Mouse (Mus musculus) adrenal gland, adult 2 months (tissue): ENCODE measurements around the gene Krtap4-6. TPM values are rescaled to one million over a fixed set of nuclear protein-coding genes. Genes with fewer than 3 reads are reported as not detected.
"Not testable (repeated sequence)": the region's sequence is repeated elsewhere in the genome, so short reads cannot be mapped to it uniquely, and the experiment has no call there.

Experiments used
- DNase-seq: peaks from one replicate; pipeline ENCODE4 v3.0.0; 2021
- long read RNA-seq: library from polyadenylated mRNA; stranded (forward); transcript quantifications from one replicate; pipeline ENCODE4 v2.0.0, GENCODE M21; 2021
- polyA plus RNA-seq: library from polyadenylated mRNA; depleted of rRNA; stranded (reverse); fragments of >200 nt; gene quantifications from 2 replicates; pipeline ENCODE4 v1.2.3, GENCODE M21; 2012; rRNA removed
- total RNA-seq, 2 experiments: library from RNA; stranded (reverse); gene quantifications; 2 replicates each; pipeline ENCODE4 v1.2.3; 2021

Gene Krtap4-6
- total RNA-seq = not detected
- polyA plus RNA-seq = not detected in 2 replicates
- long read RNA-seq = 0 reads

DNA sequence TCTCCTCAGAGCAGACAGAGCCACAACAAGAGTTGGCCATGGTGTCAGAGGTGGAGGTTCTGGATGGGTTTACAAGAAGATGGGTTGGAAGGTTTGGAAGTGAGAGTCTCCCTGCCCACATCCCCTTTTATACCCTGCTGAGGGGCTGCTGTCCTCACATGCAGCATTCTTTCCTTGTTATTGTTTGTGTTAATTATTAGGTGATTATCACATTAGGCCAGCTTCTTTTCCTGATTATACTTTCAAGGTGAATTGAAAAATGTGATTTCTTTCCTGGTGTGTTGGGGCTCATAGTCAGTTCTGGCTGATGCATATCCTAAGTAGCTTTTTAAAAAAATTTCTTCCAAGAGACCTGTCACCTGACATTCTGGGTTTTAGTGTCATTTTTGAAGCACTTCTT is at the start of gene Krtap4-6:
TSS of gene Krtap4-6 (minus strand) at position 101 of the 400 bp plus-strand sequence.
- DNase-seq = no peak

DNA sequence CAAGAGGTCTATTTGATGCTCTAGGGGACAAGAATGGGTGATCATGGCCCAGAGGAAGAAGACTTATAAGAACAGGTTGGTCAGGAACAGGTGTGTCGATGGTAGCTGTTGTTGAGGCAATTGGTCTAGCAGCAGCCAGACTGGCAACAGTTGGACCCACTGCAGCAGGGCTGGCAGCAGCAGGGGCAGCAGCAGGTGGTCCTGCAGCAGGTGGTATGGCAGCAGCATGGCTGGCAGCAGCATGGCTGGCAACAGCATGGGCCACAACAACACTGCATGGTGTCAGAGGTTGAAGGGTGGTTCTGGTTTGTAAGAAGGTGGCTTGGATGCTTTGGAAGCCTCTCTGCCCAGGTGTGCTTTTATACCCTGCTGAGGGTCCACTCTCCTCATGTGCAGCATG is 24.7 kb upstream of the Krtap4-6 start, which contains the start of gene Gm14190:
TSS of gene Gm14190 (minus strand) at position 278 of the 400 bp plus-strand sequence.
- no peak for DNase-seq

DNA sequence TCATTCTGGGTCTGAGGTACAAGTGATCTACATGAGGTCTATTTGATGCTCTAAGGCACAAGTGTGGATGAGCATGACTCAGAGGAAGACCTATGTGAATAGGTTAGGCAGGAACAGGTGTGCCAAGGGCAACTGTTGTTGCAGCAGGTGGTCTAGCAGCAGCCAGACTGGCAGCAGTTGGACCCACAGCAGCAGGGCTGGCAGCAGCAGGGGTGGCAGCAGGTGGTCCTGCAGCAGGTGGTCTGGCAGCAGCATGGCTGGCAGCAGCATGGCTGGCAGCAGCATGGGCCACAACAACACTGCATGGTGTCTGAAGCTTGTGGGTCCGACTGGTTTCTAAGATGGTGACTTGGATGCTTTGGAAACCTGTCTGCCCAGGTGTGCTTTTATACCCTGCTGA is 19.5 kb upstream of the Krtap4-6 start:
- DNase-seq = not testable (repeated sequence)

DNA sequence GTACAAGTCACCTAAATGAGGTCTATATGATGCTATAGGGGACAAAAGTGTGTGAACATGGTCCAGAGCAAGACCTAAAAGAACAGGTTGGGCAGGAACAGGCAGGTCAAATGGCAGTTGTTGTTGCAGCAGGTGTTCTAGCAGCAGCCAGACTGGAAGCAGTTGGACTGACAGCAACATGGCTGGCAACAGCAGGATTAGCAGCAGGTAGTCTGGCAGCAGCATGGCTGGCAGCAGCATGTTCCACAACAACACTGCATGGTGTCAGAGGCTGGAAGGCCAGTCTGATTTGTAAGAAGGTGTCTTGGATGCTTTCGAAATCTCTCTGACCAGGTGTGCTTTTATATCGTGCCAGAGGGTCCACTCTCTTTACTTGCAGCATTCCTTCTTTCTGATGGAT is 17.7 kb upstream of the Krtap4-6 start:
- DNase-seq = no peak

DNA sequence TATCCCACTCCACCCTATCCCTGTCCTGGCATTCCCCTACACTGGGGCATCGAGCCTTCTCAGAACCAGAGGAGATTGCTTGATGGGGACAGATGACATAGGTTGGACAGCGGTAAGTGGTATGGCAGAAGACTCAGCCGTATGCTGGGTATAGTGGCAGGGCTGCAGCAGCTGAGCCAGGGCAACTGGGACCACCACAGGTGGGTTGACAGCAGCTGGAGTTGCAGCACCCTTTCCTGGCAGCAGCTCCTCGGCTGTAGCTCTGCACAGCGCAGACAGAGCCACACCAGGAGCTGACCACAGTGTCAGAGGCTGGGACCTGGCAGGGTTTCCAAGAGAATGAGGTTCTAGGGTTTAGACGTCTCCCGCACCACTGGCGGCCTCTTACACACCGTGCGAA is 3.0 kb downstream of the Krtap4-6 start:
- no peak for DNase-seq

DNA sequence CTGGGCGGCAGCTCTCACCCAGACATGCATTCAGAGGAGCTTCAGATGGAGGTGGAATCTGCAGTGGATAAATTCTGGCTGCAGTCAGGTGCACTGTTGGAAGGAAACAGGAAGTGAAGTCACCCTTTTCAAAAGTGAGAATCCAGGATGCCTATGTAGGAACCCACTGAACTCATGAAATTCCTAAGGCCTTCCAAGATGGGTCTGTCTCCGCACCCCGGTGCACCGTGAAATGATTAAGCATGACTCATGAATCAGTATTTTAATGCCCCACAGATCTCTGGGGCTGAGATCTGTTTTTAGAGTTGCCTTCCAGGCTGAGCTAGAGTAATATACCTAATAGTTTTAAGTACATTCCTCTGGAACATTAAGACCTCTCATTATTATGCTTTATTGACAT is 6.5 kb downstream of the Krtap4-6 start:
- no peak for DNase-seq

DNA sequence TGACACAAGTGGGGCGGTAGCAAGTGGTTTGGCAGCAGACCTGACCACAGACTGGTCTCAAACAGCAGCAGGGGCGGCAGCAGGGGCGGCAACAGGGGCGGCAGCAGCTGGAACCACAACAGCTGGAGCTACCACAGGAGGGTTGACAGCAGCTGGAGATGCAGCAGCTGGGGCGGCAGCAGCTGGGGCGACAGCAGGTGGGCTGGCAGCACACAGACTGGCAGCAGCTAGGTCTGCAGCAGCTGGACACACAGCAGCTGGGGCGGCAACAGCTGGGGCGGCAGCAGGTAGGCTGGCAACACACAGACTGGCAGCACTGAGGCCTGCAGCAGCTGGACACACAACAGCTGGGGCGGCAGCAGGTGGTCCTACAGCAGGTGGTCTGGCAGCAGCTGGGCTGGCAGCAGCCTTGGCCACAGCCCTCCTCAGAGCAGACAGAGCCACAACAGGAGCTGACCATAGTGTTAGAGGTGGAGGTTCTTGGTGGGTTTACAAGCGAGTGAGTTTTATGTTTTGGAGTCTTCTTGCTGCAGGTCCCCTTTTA is 7.2 kb downstream of the Krtap4-6 start, which contains the start of gene Gm11563:
TSS of gene Gm11563 (minus strand) at position 494 of the 544 bp plus-strand sequence.
- not testable (repeated sequence) for DNase-seq

DNA sequence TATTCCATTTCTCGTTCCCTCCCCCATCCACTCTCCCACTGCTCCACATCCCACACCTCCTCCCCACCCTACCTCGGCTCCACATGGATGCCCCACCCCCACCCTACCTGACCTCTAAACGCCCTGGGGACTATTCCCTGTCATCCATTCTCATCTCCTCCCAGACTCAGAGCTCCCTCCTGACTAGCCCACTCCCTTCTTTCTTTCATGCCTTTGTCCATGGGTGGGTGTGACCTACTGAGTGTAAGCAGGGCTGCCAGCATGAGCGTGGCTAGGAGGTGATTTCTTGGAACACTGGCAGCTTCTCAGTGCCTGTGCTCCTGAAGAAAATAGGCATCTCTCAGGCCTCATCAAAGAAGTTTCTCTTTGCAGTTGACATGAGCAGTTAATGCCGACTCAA is 8.7 kb downstream of the Krtap4-6 start:
- DNase-seq = no peak

DNA sequence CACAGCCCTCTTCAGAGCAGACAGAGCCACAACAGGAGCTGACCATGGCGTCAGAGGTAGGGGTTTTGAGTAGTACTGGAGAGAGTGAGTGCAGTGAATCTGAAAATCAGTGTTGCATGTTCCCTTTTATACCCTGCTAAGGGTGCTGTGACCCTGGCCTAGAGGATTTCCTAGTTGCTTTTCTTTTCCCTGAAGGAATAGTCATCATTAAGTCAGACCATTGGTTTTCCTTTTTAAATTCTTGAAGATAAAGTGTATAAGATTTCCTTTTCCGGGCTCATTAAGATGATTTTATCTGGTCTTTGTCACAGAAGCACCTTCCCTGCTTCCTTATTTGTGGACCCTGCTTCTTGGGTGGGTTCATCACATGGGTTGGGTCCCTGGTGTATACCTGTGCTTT is 15.6 kb downstream of the Krtap4-6 start, which contains the start of gene Gm11555:
TSS of gene Gm11555 (minus strand) at position 101 of the 400 bp plus-strand sequence.
- no peak for DNase-seq

DNA sequence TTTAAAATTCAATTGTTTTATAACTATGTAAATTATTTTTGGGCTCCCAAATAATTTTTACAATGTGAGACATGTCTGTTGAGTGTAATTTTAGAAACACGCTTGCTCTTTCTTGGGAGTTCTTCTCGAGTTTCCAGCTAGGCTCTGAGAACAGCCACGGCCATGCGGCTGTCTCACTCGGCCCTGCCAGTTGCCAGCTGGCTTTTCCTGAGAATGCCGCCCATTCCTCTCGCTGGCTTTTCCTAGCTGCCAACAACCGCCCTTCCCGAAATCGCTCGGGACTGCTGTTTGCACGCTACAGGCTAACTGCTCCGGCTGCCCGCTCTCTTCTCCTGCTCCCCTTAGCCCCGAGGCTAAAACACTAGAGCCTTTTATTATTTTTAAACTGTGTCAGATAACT is 19.3 kb downstream of the Krtap4-6 start:
- no peak for DNase-seq

DNA sequence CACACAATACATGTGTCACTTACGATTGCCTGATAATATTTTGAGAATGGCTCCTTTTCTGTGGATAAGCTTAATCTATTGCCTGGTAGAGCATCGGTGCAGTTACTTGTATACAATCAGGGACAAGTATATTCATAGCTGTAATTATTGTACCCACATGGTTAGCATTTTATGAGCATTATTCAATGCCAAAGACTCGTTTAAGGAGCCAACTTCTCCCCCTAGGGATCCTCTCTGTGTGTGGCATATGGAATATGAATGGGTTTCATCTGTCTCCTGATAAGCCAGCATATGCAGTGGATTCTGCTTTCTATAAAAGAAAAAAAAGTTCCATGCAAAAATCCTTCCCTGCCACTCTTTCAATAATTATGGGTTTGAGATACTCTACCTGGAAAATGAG is 21.4 kb downstream of the Krtap4-6 start:
- DNase-seq = no peak

DNA sequence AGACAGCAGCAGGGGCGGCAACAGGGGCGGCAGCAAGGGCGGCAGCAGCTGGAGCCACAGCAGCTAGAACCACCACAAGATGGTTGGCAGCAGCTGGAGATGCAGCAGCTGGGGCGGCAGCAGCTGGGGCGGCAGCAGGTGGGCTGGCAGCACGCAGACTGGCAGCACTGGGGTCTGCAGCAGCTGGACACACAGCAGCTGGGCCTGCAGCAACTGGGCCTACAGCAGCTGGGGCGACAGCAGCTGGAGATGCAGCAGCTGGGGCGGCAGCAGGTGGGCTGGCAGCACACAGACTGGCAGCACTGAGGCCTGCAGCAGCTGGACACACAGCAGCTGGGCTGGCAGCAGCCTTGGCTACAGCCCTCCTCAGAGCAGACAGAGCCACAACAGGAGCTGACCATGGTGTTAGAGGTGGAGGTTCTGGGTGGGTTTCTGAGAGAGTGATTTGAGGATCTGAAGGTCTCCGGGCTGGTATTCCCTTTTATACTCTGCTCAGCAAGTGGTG is 22.1 kb downstream of the Krtap4-6 start, which contains the start of gene Krtap4-7:
TSS of gene Krtap4-7 (minus strand) at position 455 of the 505 bp plus-strand sequence.
- not testable (repeated sequence) for DNase-seq

DNA sequence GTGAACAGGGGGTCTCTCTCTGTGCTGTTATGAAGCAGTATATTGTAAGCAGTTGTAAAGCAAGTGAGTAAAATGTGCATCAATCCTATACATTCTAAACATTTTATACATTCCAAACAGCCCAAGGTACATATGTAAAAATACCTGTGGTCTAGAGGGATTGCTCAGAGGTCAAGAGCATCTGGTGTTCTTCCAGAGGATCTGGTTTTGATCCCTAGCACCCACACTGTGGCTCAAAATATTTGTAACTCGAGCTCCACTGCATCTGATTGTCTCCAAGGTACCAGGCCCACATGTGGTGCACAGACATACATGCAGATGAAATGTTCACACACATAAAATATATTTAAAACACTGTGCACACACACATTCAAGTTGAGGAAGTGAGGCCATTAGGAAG is 24.8 kb downstream of the Krtap4-6 start:
- no peak for DNase-seq

DNA sequence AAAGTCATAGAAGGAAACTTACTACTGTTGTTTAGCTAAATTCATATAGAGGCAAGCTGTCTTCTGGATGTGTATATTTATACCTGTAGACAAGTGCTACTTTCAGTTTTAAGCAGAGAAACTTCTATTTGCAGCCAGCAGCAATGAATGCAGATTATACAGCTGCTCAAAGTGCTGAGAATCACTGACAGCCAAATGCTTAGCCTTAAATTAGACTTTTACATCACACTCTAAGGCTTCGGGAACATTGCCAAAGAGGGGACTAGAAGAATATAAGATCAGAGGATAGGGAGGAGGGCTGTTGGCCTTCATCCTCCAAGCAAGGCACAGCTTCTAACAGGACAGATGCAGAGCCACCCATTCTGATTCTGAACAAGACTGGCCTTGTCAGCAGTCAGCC is 28.7 kb downstream of the Krtap4-6 start:
- no peak for DNase-seq

DNA sequence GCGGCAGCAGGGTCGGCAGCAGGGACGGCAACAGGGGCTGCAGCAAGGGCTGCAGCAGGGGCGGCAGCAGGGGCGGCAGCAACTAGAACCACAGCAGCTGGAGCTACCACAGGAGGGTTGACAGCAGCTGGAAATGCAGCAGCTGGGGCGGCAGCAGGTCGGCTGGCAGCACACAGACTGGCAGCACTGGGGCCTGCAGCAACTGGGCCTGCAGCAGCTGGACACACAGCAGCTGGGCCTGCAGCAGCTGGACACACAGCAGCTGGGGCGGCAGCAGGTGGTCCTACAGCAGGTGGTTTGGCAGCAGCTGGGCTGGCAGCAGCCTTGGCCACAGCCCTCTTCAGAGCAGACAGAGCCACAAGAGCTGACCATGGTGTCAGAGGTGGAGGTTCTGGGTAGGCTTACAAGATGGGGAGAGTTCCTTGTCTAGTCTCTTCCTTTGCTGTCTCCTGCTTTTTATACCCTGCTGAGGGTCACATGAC is 31.1 kb downstream of the Krtap4-6 start, which contains the start of gene Krtap4-2:
TSS of gene Krtap4-2 (minus strand) at position 432 of the 482 bp plus-strand sequence.
- DNase-seq = no peak

DNA sequence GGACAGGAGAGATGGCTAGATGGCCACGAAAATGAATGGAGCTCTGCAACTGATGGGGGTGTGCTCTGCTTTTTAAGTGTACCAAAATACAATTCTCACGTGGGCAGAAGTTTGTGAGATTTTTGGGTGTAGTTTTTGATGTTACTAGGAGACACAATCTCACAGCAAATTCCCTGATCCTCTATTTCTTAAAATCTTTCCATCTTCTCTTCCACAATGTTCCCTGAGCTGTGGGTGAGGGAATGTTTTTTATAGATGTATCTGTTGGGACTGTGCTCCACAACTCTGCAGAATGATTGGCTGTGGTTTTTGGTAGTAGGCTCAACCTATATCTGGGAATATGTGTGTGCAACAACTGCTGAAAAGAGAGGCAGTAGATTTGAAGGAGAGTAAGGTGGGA is 32.5 kb downstream of the Krtap4-6 start:
- DNase-seq = no peak

DNA sequence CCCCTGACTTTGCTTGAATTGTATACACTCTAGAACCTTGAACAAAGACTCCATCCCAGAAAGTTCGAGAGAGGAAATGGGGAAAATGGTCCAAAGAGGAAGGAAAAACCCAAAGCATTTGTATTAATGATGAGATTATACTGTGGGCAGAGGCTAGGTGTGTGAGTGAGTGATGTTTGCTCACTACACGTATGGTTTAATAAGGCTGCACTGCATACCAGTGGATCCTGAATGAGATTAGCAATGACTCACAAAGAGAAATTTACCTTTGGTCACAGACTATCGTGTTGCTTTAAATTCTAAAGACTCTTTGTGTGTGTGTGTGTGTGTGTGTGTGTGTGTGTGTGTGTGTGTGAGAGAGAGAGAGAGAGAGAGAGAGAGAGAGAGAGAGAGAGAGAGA is 34.9 kb downstream of the Krtap4-6 start:
- no peak for DNase-seq

DNA sequence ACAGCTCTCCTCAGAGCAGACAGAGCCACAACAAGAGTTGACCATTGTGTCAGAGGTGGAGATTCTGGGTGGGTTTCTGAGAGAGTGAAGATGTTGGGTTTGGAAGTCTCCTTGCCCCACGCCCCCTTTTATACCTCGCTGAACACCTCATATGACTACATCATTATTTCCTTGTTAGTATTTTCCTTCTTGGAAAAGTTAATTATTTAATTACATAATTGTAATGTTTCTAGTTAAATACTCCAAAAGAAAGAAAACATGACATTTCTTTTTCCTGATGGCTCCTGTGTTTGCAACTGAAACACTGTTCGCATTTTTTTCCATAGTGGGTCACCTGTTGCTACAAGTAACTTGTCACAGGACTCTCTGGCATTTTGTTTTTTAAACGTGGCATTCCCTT is 37.6 kb downstream of the Krtap4-6 start, which contains the start of gene Krtap4-1:
TSS of gene Krtap4-1 (minus strand) at position 101 of the 400 bp plus-strand sequence.
- DNase-seq = no peak

DNA sequence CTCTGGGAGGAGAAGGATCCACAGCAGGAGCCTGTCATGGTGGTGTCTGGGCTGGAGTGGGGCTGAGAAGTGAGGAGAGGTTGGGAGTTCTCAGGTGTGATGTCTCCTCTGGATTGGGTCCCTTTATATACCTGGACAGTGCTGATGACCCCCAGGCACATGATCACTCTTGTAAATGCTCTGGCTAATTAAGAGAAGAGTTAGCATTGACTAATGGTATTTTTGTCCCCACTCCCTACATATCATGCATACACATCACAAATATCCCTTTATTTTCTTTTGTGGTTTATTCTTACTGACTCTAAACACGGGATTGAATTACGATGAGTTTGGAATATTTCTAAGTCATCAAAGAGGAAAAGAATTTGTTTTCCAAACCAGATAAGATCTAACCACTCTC is 45.4 kb downstream of the Krtap4-6 start, which contains the start of gene Gm11562:
TSS of gene Gm11562 (minus strand) at position 101 of the 400 bp plus-strand sequence.
- no peak for DNase-seq
